Mouse (Mus musculus) midbrain, embryonic 13.5 days (tissue): Measurements from ENCODE around the gene Bik. TPM values are rescaled to one million over a fixed set of nuclear protein-coding genes. Genes with fewer than 3 reads are reported as not detected.

Source experiments
- microRNA-seq: library from miRNA; unstranded; fragments of <30 nt; microRNA quantifications from one replicate; pipeline ENCODE4, GENCODE M21; 2016
- polyA plus RNA-seq: library from polyadenylated mRNA; unstranded; fragments of >200 nt; fragmentation: Nextera tagmentation; extraction: Ambion mirVana; gene quantifications from 2 replicates; pipeline ENCODE4 v1.2.1, GENCODE M21; 2015

Bik gene
- polyA plus RNA-seq, 1 experiment from 2014 or later = 1.2 TPM

Small RNA genes lying within 50 kb of the gene (microRNA-seq; reads per million reads assigned to microRNA genes)
- not detected for gene Gm24575

Other genes starting within 250 kb of the Bik start
- gene Arfgap3, start 176.6 kb upstream of the Bik start, polyA plus RNA-seq = 39.2 and 39.5 TPM in 2 replicates
- gene Pacsin2, start 62.3 kb upstream of the Bik start, polyA plus RNA-seq = 25.4 and 27.1 TPM in 2 replicates
- 100 and 105 TPM in 2 replicates for gene Ttll1, start 16.0 kb upstream of the Bik start, polyA plus RNA-seq
- gene Tspo, start 36.7 kb downstream of the Bik start, polyA plus RNA-seq = 9.6 and 9.9 TPM in 2 replicates
- 31.8 and 35.9 TPM in 2 replicates for gene Mcat, start 36.9 kb downstream of the Bik start, polyA plus RNA-seq
- gene Ttll12, start 68.3 kb downstream of the Bik start, polyA plus RNA-seq = 47.7 and 48.0 TPM in 2 replicates
- gene Scube1, start 198.2 kb downstream of the Bik start, polyA plus RNA-seq = 15.5 and 16.7 TPM in 2 replicates